Mouse (Mus musculus): Measurements from ENCODE around the gene Pkig. TPM values are rescaled to one million over a fixed set of nuclear protein-coding genes. Genes with fewer than 3 reads are reported as not detected.

Gene Pkig
- polyA plus RNA-seq (2014; fragmentation: Nextera tagmentation; extraction: Ambion mirVana), result 189 and 193 TPM in 2 replicates

DNA sequence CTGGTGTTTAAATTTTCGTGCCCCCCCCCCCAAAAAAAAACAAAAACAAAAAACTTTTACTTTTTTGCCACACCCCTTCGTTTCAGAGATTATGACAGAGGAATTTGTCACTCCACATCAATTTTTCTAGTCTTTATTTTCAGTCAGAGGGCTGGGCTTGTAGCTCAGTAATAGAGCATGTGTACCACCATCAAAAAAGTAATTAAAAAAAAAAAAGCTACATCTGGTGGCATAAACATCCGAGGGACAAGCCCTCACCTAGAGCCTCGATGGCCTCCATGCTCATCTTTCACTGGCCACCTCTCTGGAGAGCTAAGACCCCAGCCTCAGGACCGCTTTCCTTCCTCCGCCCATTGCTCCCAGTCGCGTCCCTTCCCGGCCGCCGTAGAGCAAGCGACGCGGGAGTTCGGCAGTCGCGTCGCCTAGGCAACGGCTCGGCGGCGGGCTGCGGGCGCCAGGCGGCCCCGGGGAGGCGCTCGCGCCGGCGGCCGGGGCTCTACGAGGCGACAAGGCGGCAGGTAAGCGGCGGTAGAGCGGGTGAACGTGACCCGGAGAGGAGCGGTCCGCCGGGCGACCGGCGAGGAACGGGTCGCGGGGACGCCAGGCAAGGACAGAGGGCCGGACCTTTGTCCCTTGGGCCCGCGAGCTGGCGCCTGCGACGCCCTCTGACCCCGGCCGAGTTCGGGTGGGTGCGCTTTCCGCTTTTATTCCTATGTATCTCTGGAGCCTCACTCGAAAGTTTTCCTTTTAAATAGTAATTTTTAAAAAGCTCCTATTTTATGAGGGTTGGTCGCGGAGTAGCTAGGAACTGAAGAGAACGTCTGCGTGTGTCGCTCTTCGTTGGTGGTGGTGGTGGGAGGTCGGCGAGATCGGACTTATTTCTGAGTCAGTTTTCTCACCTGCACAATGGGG, at the start of gene Pkig:
Gene Pkig, plus strand, starts transcription at position 412 of the 912 bp plus-strand sequence.
- Histone ChIP-seq H3K36me3 (ENCODE audit: control insufficient read depth, insufficient read depth, low read length) (no peaks in the 10 kb centered on the region), H3K4me1 (replicated peaks; ENCODE audit: control insufficient read depth, insufficient read depth, low read length) (peaks cover 4% of the 10 kb centered on the region; the same call in 1 of the 2 replicates), H3K4me3 (ENCODE audit: low read depth, low read length) (peak within 1 kb of the TSS; percentile 76), H3K27ac (ENCODE audit: low read depth, low read length) (peak within 1 kb of the TSS; percentile 59; the same call in 1 of the 2 replicates), H3K9ac (ENCODE audit: low read length) (peak within 1 kb of the TSS; percentile 82), H3K4me2 (ENCODE audit: low read depth, low read length, severe bottlenecking) (peak within 1 kb of the TSS; percentile 60), H3K9me3 (ENCODE audit: control insufficient read depth, low read length) (no peaks in the 10 kb centered on the region), H3K27me3 (ENCODE audit: control insufficient read depth, insufficient read depth, low read length) (no peaks in the 10 kb centered on the region)
- peak; percentile 92 for DNase-seq (ENCODE audit: low spot score)
- under 1% methylated on average over 71 of the region's 71 CpGs for WGBS
- peak; percentile 94 for ATAC-seq (replicated peaks; ENCODE audit: low FRiP score)

GRCm38 (mm10) chr2:163609281-163609975, 48.8 kb upstream of the Pkig start:
- Histone ChIP-seq H3K4me3 (ENCODE audit: low read depth, low read length) (no peak overlapping the region), H3K27me3 (ENCODE audit: control insufficient read depth, insufficient read depth, low read length) (no peaks in the 10 kb centered on the region), H3K27ac (ENCODE audit: low read depth, low read length) (no peak overlapping the region), H3K9ac (ENCODE audit: low read length) (no peak overlapping the region), H3K4me1 (replicated peaks; ENCODE audit: control insufficient read depth, insufficient read depth, low read length) (no peaks in the 10 kb centered on the region), H3K9me3 (ENCODE audit: control insufficient read depth, low read length) (no peaks in the 10 kb centered on the region), H3K4me2 (ENCODE audit: low read depth, low read length, severe bottlenecking) (no peak overlapping the region), H3K36me3 (ENCODE audit: control insufficient read depth, insufficient read depth, low read length) (no peaks in the 10 kb centered on the region; the same call in none of the 2 replicates)
- ATAC-seq (replicated peaks; ENCODE audit: low FRiP score) (no peak), DNase-seq (ENCODE audit: low spot score) (peak; percentile 40)
- WGBS, result 91% methylated on average over 12 of the region's 12 CpGs

DNA sequence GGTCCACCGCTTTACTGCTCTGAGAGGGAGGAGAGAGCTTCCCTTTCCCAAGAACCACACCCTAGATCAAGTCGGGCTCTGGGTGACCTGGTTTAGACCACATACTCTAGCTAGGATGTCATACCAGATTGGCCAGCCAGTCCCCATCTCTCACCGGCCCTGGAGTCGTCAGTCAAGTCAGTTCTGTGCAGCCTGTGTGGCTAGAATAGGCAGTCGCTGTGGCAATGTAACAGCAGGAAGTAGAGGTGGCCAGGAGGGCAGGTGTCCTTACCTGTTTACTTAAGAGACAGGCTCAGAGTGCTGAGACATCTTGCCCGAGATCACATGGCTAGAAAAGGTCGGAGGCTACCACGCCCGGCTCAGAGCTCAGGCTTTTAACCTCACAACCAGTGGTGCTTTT, 47.0 kb upstream of the Pkig start:
- no peak overlapping the region for H3K4me2 ChIP-seq (ENCODE audit: low read depth, low read length, severe bottlenecking)
- H3K27me3 ChIP-seq (ENCODE audit: control insufficient read depth, insufficient read depth, low read length), result no peaks in the 10 kb centered on the region
- H3K36me3 ChIP-seq (ENCODE audit: control insufficient read depth, insufficient read depth, low read length), result no peaks in the 10 kb centered on the region; the same call in none of the 2 replicates
- H3K9me3 ChIP-seq (ENCODE audit: control insufficient read depth, low read length), result no peaks in the 10 kb centered on the region
- peak; percentile 47 for DNase-seq (ENCODE audit: low spot score)
- ATAC-seq (replicated peaks; ENCODE audit: low FRiP score), result no peak
- no peaks in the 10 kb centered on the region for H3K4me1 ChIP-seq (replicated peaks; ENCODE audit: control insufficient read depth, insufficient read depth, low read length)
- no peak overlapping the region for H3K27ac ChIP-seq (ENCODE audit: low read depth, low read length)
- WGBS, result 85% methylated on average over 9 of the region's 9 CpGs
- H3K4me3 ChIP-seq (ENCODE audit: low read depth, low read length), result no peak overlapping the region
- no peak overlapping the region for H3K9ac ChIP-seq (ENCODE audit: low read length)

DNA sequence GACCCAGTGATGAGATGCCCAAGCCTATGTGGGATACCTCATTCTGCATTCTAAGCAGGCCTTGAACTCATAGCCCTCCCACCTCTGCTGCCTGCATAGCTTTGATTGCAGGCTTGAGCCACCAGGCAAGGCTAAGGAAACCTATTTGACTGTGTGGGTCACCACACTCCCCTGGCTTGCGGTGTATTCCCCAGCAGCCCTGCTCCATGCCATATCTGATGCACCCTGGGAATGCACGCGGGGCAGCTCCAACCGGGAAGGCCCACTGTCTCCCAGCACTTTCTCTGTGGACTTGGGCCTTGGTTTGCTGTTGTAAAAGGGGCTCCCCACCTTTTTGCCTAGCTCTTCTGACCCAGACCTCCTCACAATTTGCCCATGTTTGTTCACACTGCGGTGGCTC, 45.0 kb upstream of the Pkig start:
- Histone ChIP-seq H3K27me3 (ENCODE audit: control insufficient read depth, insufficient read depth, low read length) (no peaks in the 10 kb centered on the region), H3K9ac (ENCODE audit: low read length) (no peak overlapping the region), H3K4me3 (ENCODE audit: low read depth, low read length) (no peak overlapping the region), H3K4me1 (replicated peaks; ENCODE audit: control insufficient read depth, insufficient read depth, low read length) (no peaks in the 10 kb centered on the region), H3K36me3 (ENCODE audit: control insufficient read depth, insufficient read depth, low read length) (no peaks in the 10 kb centered on the region; the same call in none of the 2 replicates), H3K4me2 (ENCODE audit: low read depth, low read length, severe bottlenecking) (no peak overlapping the region), H3K9me3 (ENCODE audit: control insufficient read depth, low read length) (no peaks in the 10 kb centered on the region), H3K27ac (ENCODE audit: low read depth, low read length) (no peak overlapping the region)
- 91% methylated on average over 5 of the region's 5 CpGs for WGBS
- ATAC-seq (replicated peaks; ENCODE audit: low FRiP score) (no peak), DNase-seq (ENCODE audit: low spot score) (no peak)

DNA sequence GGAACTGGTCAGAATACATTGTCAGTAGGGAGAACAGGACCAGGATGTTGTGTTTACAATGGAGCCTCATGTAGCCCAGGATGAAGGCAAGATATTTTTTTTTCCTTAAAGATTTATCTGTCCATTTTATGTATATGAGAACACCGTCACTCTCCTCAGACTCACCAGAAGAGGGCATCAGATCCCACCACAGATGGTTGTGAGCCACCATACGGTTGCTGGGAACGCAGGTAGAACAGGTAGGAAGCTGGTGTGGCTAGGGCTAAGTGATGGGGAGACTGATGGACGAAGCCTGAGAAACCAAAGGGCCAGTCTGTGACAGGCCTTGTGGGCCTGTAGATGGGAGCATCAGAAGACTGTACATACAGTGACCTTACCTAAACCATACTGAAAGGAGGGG, 44.2 kb upstream of the Pkig start:
- Histone ChIP-seq H3K36me3 (ENCODE audit: control insufficient read depth, insufficient read depth, low read length) (no peaks in the 10 kb centered on the region; the same call in none of the 2 replicates), H3K27me3 (ENCODE audit: control insufficient read depth, insufficient read depth, low read length) (no peaks in the 10 kb centered on the region), H3K9me3 (ENCODE audit: control insufficient read depth, low read length) (no peaks in the 10 kb centered on the region), H3K4me3 (ENCODE audit: low read depth, low read length) (no peak overlapping the region), H3K4me1 (replicated peaks; ENCODE audit: control insufficient read depth, insufficient read depth, low read length) (no peaks in the 10 kb centered on the region), H3K9ac (ENCODE audit: low read length) (no peak overlapping the region), H3K27ac (ENCODE audit: low read depth, low read length) (no peak overlapping the region), H3K4me2 (ENCODE audit: low read depth, low read length, severe bottlenecking) (no peak overlapping the region)
- 88% methylated on average over 4 of the region's 4 CpGs for WGBS
- no peak for ATAC-seq (replicated peaks; ENCODE audit: low FRiP score)
- DNase-seq (ENCODE audit: low spot score), result no peak

DNA sequence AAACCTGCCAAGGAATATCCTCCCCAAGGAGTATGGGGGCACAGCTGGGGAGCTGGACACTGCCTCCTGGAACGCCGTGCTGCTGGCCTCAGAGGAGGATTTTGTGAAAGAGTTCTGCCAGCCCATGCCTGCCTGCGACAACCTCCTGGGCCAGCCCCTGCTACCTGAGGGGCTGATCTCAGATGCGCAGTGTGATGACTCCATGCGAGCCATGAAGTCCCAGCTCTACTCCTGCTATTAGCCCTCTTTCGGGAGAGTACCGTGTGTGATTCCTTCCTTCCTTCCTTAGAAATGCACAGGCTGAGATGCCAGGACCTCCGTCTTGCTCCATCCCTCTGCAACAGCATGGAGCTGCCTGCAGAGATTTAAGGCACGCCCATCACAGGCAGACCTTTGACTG, 42.8 kb upstream of the Pkig start:
- Histone ChIP-seq H3K4me2 (ENCODE audit: low read depth, low read length, severe bottlenecking) (no peak overlapping the region), H3K36me3 (ENCODE audit: control insufficient read depth, insufficient read depth, low read length) (no peaks in the 10 kb centered on the region; the same call in none of the 2 replicates), H3K27me3 (ENCODE audit: control insufficient read depth, insufficient read depth, low read length) (no peaks in the 10 kb centered on the region), H3K9me3 (ENCODE audit: control insufficient read depth, low read length) (no peaks in the 10 kb centered on the region), H3K9ac (ENCODE audit: low read length) (no peak overlapping the region), H3K27ac (ENCODE audit: low read depth, low read length) (no peak overlapping the region), H3K4me1 (replicated peaks; ENCODE audit: control insufficient read depth, insufficient read depth, low read length) (no peaks in the 10 kb centered on the region), H3K4me3 (ENCODE audit: low read depth, low read length) (no peak overlapping the region)
- 91% methylated on average over 9 of the region's 9 CpGs for WGBS
- ATAC-seq (replicated peaks; ENCODE audit: low FRiP score), result no peak
- DNase-seq (ENCODE audit: low spot score), result no peak

DNA sequence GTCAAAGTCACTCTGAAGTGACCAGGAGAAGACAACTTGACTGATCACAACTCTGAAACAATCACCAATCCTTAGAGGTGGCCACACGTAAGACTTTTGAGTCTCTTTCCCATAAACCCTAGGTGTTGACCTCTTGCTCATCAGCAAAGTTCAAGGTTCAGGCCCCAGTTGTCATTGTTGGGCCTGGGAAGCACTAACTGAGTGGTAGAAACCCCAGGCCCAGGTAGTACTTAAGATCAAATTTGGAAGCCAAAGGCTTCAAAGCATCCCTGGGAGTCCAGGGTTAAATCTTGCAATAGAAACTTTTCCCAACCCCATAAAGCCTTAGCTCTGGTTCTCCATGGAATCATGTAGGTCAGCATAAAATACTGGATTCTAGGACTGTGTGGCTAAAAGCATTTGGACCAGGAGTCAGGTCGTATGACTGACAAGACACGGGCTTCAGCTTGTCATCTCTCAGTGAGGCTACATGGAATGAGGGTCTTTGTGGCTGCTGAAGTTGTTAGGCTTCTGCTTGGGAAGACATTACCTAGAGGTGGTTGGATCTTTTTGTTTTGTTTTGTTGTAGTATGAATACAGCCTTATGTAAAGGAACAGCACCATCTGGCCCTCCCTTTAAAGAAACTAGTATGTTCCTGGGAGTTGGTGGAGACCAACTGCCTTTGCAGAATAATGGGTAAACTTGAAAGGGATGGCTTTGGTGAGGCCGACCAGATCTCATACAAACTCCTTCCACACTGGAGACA, 42.1 kb upstream of the Pkig start:
- no peak overlapping the region for H3K4me2 ChIP-seq (ENCODE audit: low read depth, low read length, severe bottlenecking)
- H3K9me3 ChIP-seq (ENCODE audit: control insufficient read depth, low read length), result no peaks in the 10 kb centered on the region
- no peak overlapping the region for H3K9ac ChIP-seq (ENCODE audit: low read length)
- H3K4me1 ChIP-seq (replicated peaks; ENCODE audit: control insufficient read depth, insufficient read depth, low read length), result no peaks in the 10 kb centered on the region
- ATAC-seq (replicated peaks; ENCODE audit: low FRiP score) (no peak), DNase-seq (ENCODE audit: low spot score) (no peak)
- no peak overlapping the region for H3K27ac ChIP-seq (ENCODE audit: low read depth, low read length)
- no peak overlapping the region for H3K4me3 ChIP-seq (ENCODE audit: low read depth, low read length)
- no peaks in the 10 kb centered on the region for H3K27me3 ChIP-seq (ENCODE audit: control insufficient read depth, insufficient read depth, low read length)
- 85% methylated on average over 4 of the region's 4 CpGs for WGBS
- no peaks in the 10 kb centered on the region; the same call in none of the 2 replicates for H3K36me3 ChIP-seq (ENCODE audit: control insufficient read depth, insufficient read depth, low read length)

- no peak overlapping the region for H3K27ac ChIP-seq (ENCODE audit: low read depth, low read length)
- H3K4me3 ChIP-seq (ENCODE audit: low read depth, low read length), result no peak overlapping the region
- H3K36me3 ChIP-seq (ENCODE audit: control insufficient read depth, insufficient read depth, low read length), result no peaks in the 10 kb centered on the region; the same call in none of the 2 replicates
- H3K27me3 ChIP-seq (ENCODE audit: control insufficient read depth, insufficient read depth, low read length), result no peaks in the 10 kb centered on the region
- 90% methylated on average over 3 of the region's 3 CpGs for WGBS
- no peaks in the 10 kb centered on the region for H3K9me3 ChIP-seq (ENCODE audit: control insufficient read depth, low read length)
- DNase-seq (ENCODE audit: low spot score) (no peak), ATAC-seq (replicated peaks; ENCODE audit: low FRiP score) (no peak)
- H3K9ac ChIP-seq (ENCODE audit: low read length), result no peak overlapping the region
- no peaks in the 10 kb centered on the region for H3K4me1 ChIP-seq (replicated peaks; ENCODE audit: control insufficient read depth, insufficient read depth, low read length)
- no peak overlapping the region for H3K4me2 ChIP-seq (ENCODE audit: low read depth, low read length, severe bottlenecking)
Measured at GRCm38 (mm10) chr2:163616652-163617227, 41.4 kb upstream of the Pkig start.
